8 mouse cellular contexts compared by ENCODE assay signal in the genomic region with DNA sequence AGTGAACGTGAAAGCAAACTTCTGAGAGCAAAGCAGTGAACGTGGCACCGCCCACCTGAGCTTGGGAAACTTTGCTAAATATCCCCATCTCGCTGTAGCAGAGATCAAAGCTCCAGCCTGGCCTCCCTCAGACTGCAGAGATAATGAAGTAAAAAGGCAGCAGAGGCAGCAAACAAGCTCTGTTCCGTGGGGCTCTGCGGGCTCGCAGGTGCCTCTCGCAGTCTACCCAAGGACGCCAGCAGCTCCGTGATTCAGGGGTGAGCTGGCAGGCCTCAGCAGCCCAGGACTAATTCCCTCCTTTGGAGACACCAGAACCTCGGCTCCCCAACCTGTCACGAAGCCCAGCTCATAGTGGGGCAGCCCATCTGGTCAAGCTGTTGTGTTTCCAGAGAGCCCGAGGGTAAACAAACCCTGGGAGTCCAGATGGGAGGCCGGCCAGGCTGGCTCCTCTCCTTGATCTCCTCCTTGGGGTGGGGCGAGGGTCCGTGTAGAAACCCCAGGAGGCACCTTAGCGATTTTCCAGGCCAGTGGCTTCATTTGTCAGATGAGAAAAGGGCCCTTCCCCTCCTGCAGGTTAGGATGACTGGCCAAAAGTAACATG.
DNase-seq lines count a peak whose midpoint lies in the region; ATAC-seq and TF ChIP-seq lines count a peak whose summit lies in the region.

No protein-coding gene starts in this region.

- H3K27me3 ChIP-seq in spleen, adult 2 months (ENCODE audit: control insufficient read depth, insufficient read depth, low read length) = no peaks in the 10 kb centered on the region
- no peaks in the 10 kb centered on the region for H3K27me3 ChIP-seq in intestine, embryonic 16.5 days (replicated peaks; ENCODE audit: control insufficient read depth, insufficient read depth, low read length)

- 0 out of 2 replicates have a peak overlapping the region, but pooled peaks have one; percentile 20 for H3K27ac ChIP-seq in spleen, adult 2 months (ENCODE audit: insufficient read depth, low read length)
- 0 out of 2 replicates have a peak overlapping the region, but pooled peaks have one; percentile 23 for H3K27ac ChIP-seq in intestine, embryonic 16.5 days (ENCODE audit: low read length)

- H3K4me2 ChIP-seq in intestine, embryonic 16.5 days (ENCODE audit: low read depth, low read length) = peak overlapping the region; percentile 31; the same call in 1 of the 2 replicates

- TF ChIP-seq CTCF in spleen, adult 2 months (IDR thresholded peaks at IDR 0.05; ENCODE audit: extremely low read depth, insufficient read depth, insufficient read length, insufficient replicate concordance) = no peak

- WGBS in spleen, adult 2 months = 55% methylated on average over 17 of the region's 17 CpGs
- WGBS in intestine, embryonic 16.5 days = 8% methylated on average over 17 of the region's 17 CpGs

- intact Hi-C loops in gastrocnemius, postnatal 14 days (cut with DNase I; ENCODE audit: low total_unique reads) = no loop called here

- no peak overlapping the region for H3K4me3 ChIP-seq in spleen, adult 2 months (ENCODE audit: extremely low read depth, insufficient read depth, insufficient read length)
- no peak overlapping the region for H3K4me3 ChIP-seq in intestine, embryonic 16.5 days (ENCODE audit: low read length)

- TF ChIP-seq POLR2A in spleen, adult 2 months (IDR thresholded peaks at IDR 0.05; ENCODE audit: low read depth, low read length) = no peak

- no peaks in the 10 kb centered on the region for H3K9me3 ChIP-seq in intestine, embryonic 16.5 days (ENCODE audit: control insufficient read depth, low read length)

- no peaks in the 10 kb centered on the region for H3K36me3 ChIP-seq in spleen, adult 2 months (ENCODE audit: control insufficient read depth, insufficient read depth, low read length)
- no peaks in the 10 kb centered on the region for H3K36me3 ChIP-seq in intestine, embryonic 16.5 days (ENCODE audit: control insufficient read depth, insufficient read depth, low read length)

- peaks cover 12% of the 10 kb centered on the region; the same call in 1 of the 2 replicates for H3K4me1 ChIP-seq in spleen, adult 2 months (ENCODE audit: control insufficient read depth, insufficient read depth, insufficient read length)
- peaks cover 15% of the 10 kb centered on the region for H3K4me1 ChIP-seq in intestine, embryonic 16.5 days (ENCODE audit: control insufficient read depth, insufficient read depth, low read length)

- H3K9ac ChIP-seq in intestine, embryonic 16.5 days (ENCODE audit: low read depth, low read length) = peak overlapping the region; percentile 27

- ATAC-seq in intestine, embryonic 16.5 days = peak; percentile 52

- no peak for DNase-seq in spleen, adult 2 months (ENCODE audit: low read depth in 1 of 2, low spot score in 2 of 2)
- DNase-seq in spleen, postnatal 4 days (ENCODE audit: low spot score in 2 of 2) = no peak
- DNase-seq in embryo, embryonic 10.5 days (ENCODE audit: low spot score) = peak; percentile 43
- peak; percentile 61 for DNase-seq in retina, postnatal 1 day
- no peak for DNase-seq in layer of hippocampus, adult 9-11 months
- no peak for DNase-seq in ovary, postnatal 14 days (ENCODE audit: low spot score)
- DNase-seq in gastrocnemius, postnatal 14 days = no peak

Comparison
In these comparisons a context has a peak if more than half of its experiments do, and no peak if none do; other contexts are left out.
1. DNase-seq: peak in embryo, embryonic 10.5 days (single experiment) and retina, postnatal 1 day (single experiment); none in spleen, adult 2 months (0 of 2), spleen, postnatal 4 days (0 of 2), layer of hippocampus, adult 9-11 months (single experiment), ovary, postnatal 14 days (single experiment) and gastrocnemius, postnatal 14 days (single experiment).